ENCODE assay signal across 13 mouse cellular contexts in genomic region chr8:79080096-79080739, GRCm38 (mm10). TPM values are rescaled to one million over a fixed set of nuclear protein-coding genes. Genes with fewer than 3 reads are reported as not detected.
DNase-seq lines count a peak whose midpoint lies in the region; ATAC-seq and TF ChIP-seq lines count a peak whose summit lies in the region.
"Had no signal": no experiment of that assay in that cellular context is flagged by ENCODE, and none has a peak within 500 bp of the region (broad histone marks: within the 10 kb centered on the region; RNA-seq: fewer than 3 reads in every experiment).

No protein-coding gene starts in this region.

- no peak overlapping the region for H3K9ac ChIP-seq in lung, embryonic 16.5 days (ENCODE audit: low read length)
- H3K9ac ChIP-seq in stomach, embryonic 14.5 days (replicated peaks; ENCODE audit: low read depth, low read length): no peak overlapping the region
- H3K9ac ChIP-seq: hindbrain, embryonic 15.5 days; limb, embryonic 15.5 days had no signal

- no peak for DNase-seq in gastrocnemius, adult 2 months
- DNase-seq in gastrocnemius, adult 18-20 months (ENCODE audit: low spot score): no peak
- DNase-seq in lung, postnatal 25 days (ENCODE audit: low spot score): no peak
- peak; percentile 37 for DNase-seq in kidney, adult 9 months
- no peak for DNase-seq in embryo, embryonic 9.5 days (ENCODE audit: extremely low spot score)
- no peak for DNase-seq in cerebellum, postnatal 14 days
- DNase-seq: adrenal gland, adult 8-10 months; embryo, embryonic 11 days had no signal

- ATAC-seq in lung, embryonic 16.5 days (ENCODE audit: low read depth): peak; percentile 49; the same call in 1 of the 2 replicates
- 0 out of 2 replicates have a peak, but pooled peaks have one; percentile 47 for ATAC-seq in stomach, embryonic 14.5 days (ENCODE audit: insufficient number of reproducible peaks, insufficient read depth, low FRiP score, low read depth)
- ATAC-seq: CD4-positive, CD25-positive, alpha-beta regulatory T cell, adult 4 months had no signal

- 57% methylated on average over 6 of the region's 6 CpGs for whole genome bisulfite sequencing in lung, embryonic 16.5 days
- WGBS in stomach, embryonic 14.5 days: 53% methylated on average over 6 of the region's 6 CpGs

- H3K36me3 ChIP-seq in lung, embryonic 16.5 days (ENCODE audit: control insufficient read depth, insufficient read depth, low read length): peaks cover 4% of the 10 kb centered on the region; the same call in 1 of the 2 replicates
- peaks cover 15% of the 10 kb centered on the region; the same call in 1 of the 2 replicates for H3K36me3 ChIP-seq in stomach, embryonic 14.5 days (ENCODE audit: control insufficient read depth, insufficient read depth, low read length)

- H3K4me1 ChIP-seq in lung, embryonic 16.5 days (replicated peaks; ENCODE audit: control insufficient read depth, insufficient read depth, low read length): peaks cover 31% of the 10 kb centered on the region
- H3K4me1 ChIP-seq in stomach, embryonic 14.5 days (ENCODE audit: control insufficient read depth, insufficient read depth, low read length): 0 out of 2 replicates have a peak, but pooled peaks cover 4% of the 10 kb centered on the region

- H3K27ac ChIP-seq in gastrocnemius, adult 2 months: peak overlapping the region; percentile 20; the same call in 1 of the 2 replicates
- H3K27ac ChIP-seq in lung, embryonic 16.5 days (ENCODE audit: low read length): no peak overlapping the region
- H3K27ac ChIP-seq in stomach, embryonic 14.5 days (ENCODE audit: low read length): no peak overlapping the region
- H3K27ac ChIP-seq: limb, embryonic 15.5 days had no signal

- H3K9me3 ChIP-seq in lung, embryonic 16.5 days (ENCODE audit: control insufficient read depth, low read length): no peaks in the 10 kb centered on the region
- H3K9me3 ChIP-seq in stomach, embryonic 14.5 days (ENCODE audit: control insufficient read depth, low read depth, low read length): no peaks in the 10 kb centered on the region
- H3K9me3 ChIP-seq: hindbrain, embryonic 15.5 days; limb, embryonic 15.5 days had no signal

- no peak overlapping the region for H3K4me2 ChIP-seq in lung, embryonic 16.5 days (ENCODE audit: low read depth, low read length)
- no peak overlapping the region for H3K4me2 ChIP-seq in stomach, embryonic 14.5 days (replicated peaks; ENCODE audit: low read depth, low read length)
- H3K4me2 ChIP-seq: hindbrain, embryonic 15.5 days; limb, embryonic 15.5 days had no signal

- TF ChIP-seq CTCF in gastrocnemius, adult 2 months (IDR thresholded peaks at IDR 0.05): no peak

- intact Hi-C loops in gastrocnemius, adult 2 months (cut with DNase I): loop anchor here (5.0 kb wide), 1 partner anchor 53 kb away; the partner anchor contains the start of gene Zfp827

- no peak overlapping the region for H3K4me3 ChIP-seq in gastrocnemius, adult 2 months
- no peak overlapping the region for H3K4me3 ChIP-seq in lung, embryonic 16.5 days (ENCODE audit: low read length)
- no peak overlapping the region for H3K4me3 ChIP-seq in stomach, embryonic 14.5 days (ENCODE audit: low read depth, low read length)
- H3K4me3 ChIP-seq: hindbrain, embryonic 15.5 days; limb, embryonic 15.5 days had no signal

- H3K27me3 ChIP-seq in lung, embryonic 16.5 days (ENCODE audit: control insufficient read depth, insufficient read depth, low read depth, low read length): no peaks in the 10 kb centered on the region
- no peaks in the 10 kb centered on the region for H3K27me3 ChIP-seq in stomach, embryonic 14.5 days (ENCODE audit: control insufficient read depth, insufficient read depth, low read length)
- H3K27me3 ChIP-seq: hindbrain, embryonic 15.5 days; limb, embryonic 15.5 days had no signal

RNA-seq across cellular contexts. Expression of gene Zfp827, which starts 52.0 kb away (rescaled TPM):
- 1 to 10 TPM; 2.7 to 7.1 TPM for total RNA-seq in gastrocnemius, adult 2 months (2021)
- total RNA-seq in gastrocnemius, adult 18-20 months (2021): 1 to 10 TPM; 3.1 to 4.2 TPM
- 5.5 and 6.6 TPM in 2 replicates for polyA plus RNA-seq in lung, embryonic 16.5 days (2015; fragmentation: Nextera tagmentation; extraction: Ambion mirVana)
- polyA plus RNA-seq in stomach, embryonic 14.5 days (2014; fragmentation: Nextera tagmentation; extraction: Ambion mirVana): 15.2 TPM in 2 replicates
